Comparison of ENCODE assay signal across 8 mouse cellular contexts in genomic region chr5:93328059-93328458, GRCm38 (mm10).
DNase-seq lines count a peak whose midpoint lies in the region; ATAC-seq and TF ChIP-seq lines count a peak whose summit lies in the region.

No protein-coding gene starts in this region.

- no peak for TF ChIP-seq EP300 in liver, embryonic 14.5 days (IDR thresholded peaks at IDR 0.05; ENCODE audit: low read depth)

- H3K4me2 ChIP-seq in liver, embryonic 14.5 days (ENCODE audit: low read depth): no peak overlapping the region

- in situ Hi-C loops in ES-E14 (cut with MboI; ENCODE audit: low sequenced_read_pairs in 2 of 2, unreplicated experiment in 2 of 2): no loop called here

- H3K4me1 ChIP-seq in ES-E14 (ENCODE audit: control insufficient read depth in 2 of 2, insufficient read depth in 2 of 2, low read length in 2 of 2, poor library complexity in 1 of 2): no peaks in the 10 kb centered on the region
- H3K4me1 ChIP-seq in liver, embryonic 14.5 days (replicated peaks; ENCODE audit: control insufficient read depth in 2 of 2, insufficient read depth in 2 of 2, low read length in 1 of 2): no peaks in the 10 kb centered on the region

- 15% methylated on average over 7 of the region's 7 CpGs for WGBS in liver, embryonic 14.5 days (ENCODE audit: insufficient replicate concordance)

- H3K36me3 ChIP-seq in ES-E14 (ENCODE audit: control insufficient read depth, insufficient read depth, low read length, poor library complexity, severe bottlenecking): no peaks in the 10 kb centered on the region
- no peaks in the 10 kb centered on the region for H3K36me3 ChIP-seq in liver, embryonic 14.5 days (replicated peaks; ENCODE audit: control insufficient read depth, insufficient read depth, low read depth)

- H3K9ac ChIP-seq in ES-E14 (ENCODE audit: insufficient read depth, low read depth, low read length, poor library complexity, severe bottlenecking): no peak overlapping the region
- no peak overlapping the region for H3K9ac ChIP-seq in liver, embryonic 14.5 days (replicated peaks)

- peak; percentile 87 for TF ChIP-seq CTCF in liver, embryonic 14.5 days (IDR thresholded peaks at IDR 0.05; ENCODE audit: low read depth)

- DNase-seq in 3T3-L1 (ENCODE audit: low read depth, low spot score) (peak; percentile 85), ES-E14 (ENCODE audit: low read depth, low spot score) (peak; percentile 62)
- DNase-seq in cerebellum, adult 11 months: peak; percentile 53
- peak; percentile 53 to 57 for DNase-seq in frontal cortex, postnatal 25 days (ENCODE audit: low spot score in 2 of 2)
- peak; percentile 90 for DNase-seq in kidney, postnatal 10 days
- DNase-seq in liver, embryonic 14.5 days (ENCODE audit: low read depth in 3 of 3, low spot score in 3 of 3): peak; percentile 10 to 29 (median 14)
- DNase-seq in right cerebral cortex, postnatal 14 days: peak; percentile 82
- peak; percentile 72 to 73 for DNase-seq in urinary bladder, postnatal 36 days (ENCODE audit: low spot score in 2 of 2)

- ATAC-seq in liver, embryonic 14.5 days (ENCODE audit: insufficient read depth): no peak

- no peak overlapping the region for H3K27ac ChIP-seq in ES-E14 (ENCODE audit: insufficient read depth, low read depth, low read length, poor library complexity, severe bottlenecking)
- H3K27ac ChIP-seq in liver, embryonic 14.5 days: no peak overlapping the region

- H3K27me3 ChIP-seq in liver, embryonic 14.5 days (ENCODE audit: control insufficient read depth, insufficient read depth, low read length): no peaks in the 10 kb centered on the region

- H3K9me3 ChIP-seq in ES-E14 (ENCODE audit: control insufficient read depth, insufficient read depth, low read depth, low read length): no peaks in the 10 kb centered on the region
- no peaks in the 10 kb centered on the region for H3K9me3 ChIP-seq in liver, embryonic 14.5 days (ENCODE audit: control insufficient read depth, low read length)

- H3K4me3 ChIP-seq in ES-E14 (ENCODE audit: insufficient read depth in 1 of 2, low read depth in 1 of 2, low read length in 2 of 2, poor library complexity in 1 of 2, severe bottlenecking in 1 of 2): no peak overlapping the region
- no peak overlapping the region for H3K4me3 ChIP-seq in liver, embryonic 14.5 days (ENCODE audit: insufficient read depth in 1 of 2, low read depth in 2 of 2, low read length in 2 of 2)

TF ChIP-seq in ES-E14, 5 proteins besides CTCF, POLR2A, EP300 and RAD21:
- peak; percentile 97 for TF ChIP-seq ZC3H11A (IDR thresholded peaks at IDR 0.05; ENCODE audit: borderline replicate concordance, low read depth, low read length)
- no peak for TF ChIP-seq ZNF384 (IDR thresholded peaks at IDR 0.05; ENCODE audit: low read depth, low read length)
- TF ChIP-seq CHD2 (IDR thresholded peaks at IDR 0.05; ENCODE audit: low read depth, low read length): no peak
TF ChIP-seq in ES-E14: peak in this region for 1.

Comparison
In these comparisons a context has a peak if more than half of its experiments do, and no peak if none do; other contexts are left out.
1. DNase-seq: peak in every context shown above with its lines; median percentile 90 in kidney, postnatal 10 days; 85 in 3T3-L1; 82 in right cerebral cortex, postnatal 14 days; 72 in urinary bladder, postnatal 36 days; 62 in ES-E14; 55 in frontal cortex, postnatal 25 days; 53 in cerebellum, adult 11 months; 14 in liver, embryonic 14.5 days.